Mouse (Mus musculus) yolk sac, embryonic 10.5 days (tissue): ENCODE measurements around the gene Sox5.
"Not testable (repeated sequence)": the region's sequence is repeated elsewhere in the genome, so short reads cannot be mapped to it uniquely, and the experiment has no call there.

Experiments used
- DNase-seq: peaks from one replicate; pipeline ENCODE4 v3.0.0-alpha.2; 2017; ENCODE audit warnings: low spot score

The Sox5 gene

DNA sequence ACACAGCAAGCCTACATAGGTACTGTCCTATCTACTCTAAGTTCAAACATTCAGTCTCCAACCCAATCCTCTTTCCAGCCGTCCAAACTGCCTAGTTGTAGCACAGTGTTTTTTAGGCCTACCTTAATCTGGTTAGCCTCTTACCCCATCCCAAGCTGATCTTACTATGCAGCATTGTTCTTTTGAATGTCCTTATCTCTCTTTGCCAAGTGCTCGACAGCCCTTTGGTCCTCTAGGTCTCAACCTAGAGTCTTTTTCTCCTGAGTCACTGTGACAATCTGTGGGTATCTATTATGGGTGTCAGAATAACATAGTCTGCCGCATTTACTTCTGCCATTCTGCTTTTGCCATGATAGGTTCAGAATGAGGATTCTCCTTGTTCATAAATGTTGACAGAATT, 598.7 kb downstream of the Sox5 start:
- DNase-seq = no peak

DNA sequence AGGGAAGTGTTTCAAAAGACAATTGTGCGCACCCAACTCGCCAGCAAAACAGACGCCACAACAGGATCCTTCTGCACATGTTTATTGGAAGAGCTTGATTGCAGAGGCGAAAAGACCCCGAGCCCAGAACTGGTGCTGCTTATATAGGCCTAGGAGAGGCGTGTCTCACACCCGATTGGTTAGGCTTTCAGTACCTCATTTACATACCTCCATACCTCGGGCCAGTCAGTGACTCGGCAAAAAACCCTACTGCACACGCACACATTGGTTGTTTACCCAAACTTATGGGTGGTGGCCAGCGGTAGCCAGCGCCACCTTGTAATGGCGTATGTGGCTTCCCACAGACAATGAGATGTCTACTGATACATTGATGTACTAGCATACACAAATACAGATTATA, 599.3 kb downstream of the Sox5 start:
- DNase-seq = not testable (repeated sequence)

DNA sequence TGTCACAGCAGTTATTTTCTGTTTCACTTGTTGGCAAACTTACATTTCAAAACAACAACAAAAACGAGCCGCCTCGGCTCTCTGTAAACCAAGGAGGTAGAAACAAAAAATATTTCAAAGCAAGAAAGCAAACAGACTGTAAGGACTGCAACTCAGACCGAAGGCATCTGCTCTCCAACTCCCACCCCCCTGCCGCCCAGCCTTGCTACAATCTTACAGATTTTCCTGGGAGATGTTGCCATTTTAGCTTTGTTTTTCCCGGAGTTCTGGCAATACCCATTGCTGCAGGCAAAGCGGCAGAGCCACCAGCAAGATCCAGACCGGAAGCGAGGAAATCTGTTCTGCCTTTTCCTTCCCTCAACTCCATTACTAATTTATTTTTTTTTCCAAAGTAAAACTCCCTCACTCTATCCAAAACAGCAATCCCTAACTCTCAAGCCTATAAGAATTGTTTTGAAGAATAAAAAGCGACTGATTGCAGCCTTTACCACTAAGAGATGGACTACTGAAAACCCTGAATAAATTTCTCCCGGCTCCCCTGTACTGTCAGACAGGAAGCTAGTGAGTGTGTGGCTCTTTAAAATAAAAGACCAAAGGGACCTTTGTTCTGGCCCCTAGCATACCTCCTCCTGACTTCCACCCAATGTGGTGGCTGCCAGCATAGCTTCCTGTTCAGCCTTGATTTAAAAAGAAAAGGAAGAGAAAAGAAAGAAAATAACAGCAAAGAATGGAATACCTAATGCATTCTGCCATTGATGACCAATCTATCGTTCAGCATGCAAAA, 600.5 kb downstream of the Sox5 start:
- DNase-seq = no peak

DNA sequence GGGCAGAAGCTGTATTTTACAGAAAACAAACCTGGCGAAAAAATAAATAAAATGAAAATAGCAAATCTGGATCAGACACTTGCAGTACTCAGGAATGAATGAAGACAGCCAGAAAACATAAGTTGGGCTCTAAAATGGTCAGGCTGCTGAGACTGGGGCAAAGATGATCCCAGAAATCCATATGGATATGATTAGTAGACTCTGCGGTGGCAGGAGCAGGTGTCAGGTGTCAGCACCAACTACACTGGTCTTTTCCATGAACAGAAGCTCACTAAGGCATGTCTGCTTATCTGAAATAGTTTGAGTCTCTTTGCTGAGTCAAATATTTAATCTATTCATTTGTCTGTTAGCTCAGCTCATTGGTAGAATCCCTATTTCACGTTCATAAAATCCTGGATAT, 602.7 kb downstream of the Sox5 start:
- DNase-seq = no peak

GRCm38 (mm10) chr6:144176674-144177073, 605.1 kb downstream of the Sox5 start:
- DNase-seq = no peak

GRCm38 (mm10) chr6:144175590-144175989, 606.2 kb downstream of the Sox5 start:
- no peak for DNase-seq

DNA sequence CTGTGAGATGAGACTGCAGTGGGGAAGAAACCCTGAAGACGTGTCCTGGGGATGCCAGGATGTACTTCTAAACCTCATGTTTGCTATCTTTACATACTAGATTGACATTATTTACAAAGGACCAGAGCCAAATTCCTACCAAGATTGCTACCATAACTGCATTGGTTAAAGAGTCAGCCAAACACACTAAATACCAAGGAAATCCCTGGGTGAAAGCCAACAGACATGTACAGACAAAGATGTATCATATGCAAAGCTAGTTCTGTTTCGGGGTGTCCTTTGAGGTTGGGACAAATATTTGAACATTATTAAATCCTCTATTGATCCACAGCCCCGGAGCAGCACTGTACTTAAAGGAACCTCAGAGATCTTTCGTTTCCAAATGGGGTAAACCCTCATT, 611.2 kb downstream of the Sox5 start:
- no peak for DNase-seq

GRCm38 (mm10) chr6:144169791-144170190, 612.0 kb downstream of the Sox5 start:
- no peak for DNase-seq

GRCm38 (mm10) chr6:144168696-144169476, 612.9 kb downstream of the Sox5 start:
- no peak for DNase-seq

DNA sequence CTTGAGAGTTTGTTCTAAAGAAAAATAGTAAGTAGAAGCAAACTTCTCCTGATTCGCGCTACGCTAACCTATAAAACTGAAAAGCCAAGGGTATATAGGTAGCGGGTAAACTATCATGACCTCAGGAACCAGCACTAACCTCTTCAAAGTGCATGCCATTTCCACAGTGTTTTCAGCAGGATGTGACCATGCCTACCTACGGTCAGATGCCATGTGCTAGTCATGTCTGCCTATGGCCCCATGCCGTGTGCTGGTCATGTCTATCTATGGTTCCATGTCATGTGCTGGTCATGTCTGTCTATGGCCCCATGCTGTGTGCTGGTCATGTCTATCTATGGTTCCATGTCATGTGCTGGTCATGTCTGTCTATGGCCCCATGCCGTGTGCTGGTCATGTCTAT, 614.7 kb downstream of the Sox5 start:
- no peak for DNase-seq

DNA sequence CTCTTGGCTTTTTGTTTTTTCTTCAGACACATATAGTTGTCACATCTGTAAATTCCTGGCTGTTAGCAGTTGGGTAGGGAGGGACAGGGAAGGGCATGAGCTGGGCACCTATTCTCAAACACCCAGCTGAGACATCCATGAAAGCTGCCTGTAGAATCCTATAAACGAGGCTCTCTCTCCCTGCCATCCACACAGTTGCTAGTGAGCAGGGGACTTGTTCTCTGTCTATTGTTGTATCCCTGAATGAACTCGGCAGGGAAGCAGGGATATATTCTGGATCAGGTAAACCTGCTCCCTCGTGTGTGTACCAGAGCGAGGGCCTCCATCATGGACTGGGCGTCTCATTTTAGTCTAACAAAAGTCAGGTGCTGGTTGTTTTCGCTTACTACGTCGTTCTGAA, 615.1 kb downstream of the Sox5 start:
- DNase-seq = no peak

- DNase-seq = no peak
These were observed 615.7 kb downstream of the Sox5 start for GRCm38 (mm10) chr6:144166104-144166503.

GRCm38 (mm10) chr6:144163501-144163900, 618.3 kb downstream of the Sox5 start:
- no peak for DNase-seq

- DNase-seq = no peak
These were observed 623.1 kb downstream of the Sox5 start for GRCm38 (mm10) chr6:144158637-144159036.

GRCm38 (mm10) chr6:144154892-144155424, 626.8 kb downstream of the Sox5 start:
- no peak for DNase-seq

GRCm38 (mm10) chr6:144151957-144152356, 629.8 kb downstream of the Sox5 start:
- no peak for DNase-seq

- no peak for DNase-seq
These were observed 630.7 kb downstream of the Sox5 start for GRCm38 (mm10) chr6:144151075-144151474.

- no peak for DNase-seq
These were observed 644.4 kb downstream of the Sox5 start for GRCm38 (mm10) chr6:144137397-144137796.

GRCm38 (mm10) chr6:144136894-144137293, 644.9 kb downstream of the Sox5 start:
- no peak for DNase-seq

GRCm38 (mm10) chr6:144129927-144130326, 651.9 kb downstream of the Sox5 start:
- DNase-seq = no peak

- no peak for DNase-seq
These were observed 661.8 kb downstream of the Sox5 start for GRCm38 (mm10) chr6:144119961-144120360.

GRCm38 (mm10) chr6:144116646-144117045, 665.1 kb downstream of the Sox5 start:
- DNase-seq = no peak

DNA sequence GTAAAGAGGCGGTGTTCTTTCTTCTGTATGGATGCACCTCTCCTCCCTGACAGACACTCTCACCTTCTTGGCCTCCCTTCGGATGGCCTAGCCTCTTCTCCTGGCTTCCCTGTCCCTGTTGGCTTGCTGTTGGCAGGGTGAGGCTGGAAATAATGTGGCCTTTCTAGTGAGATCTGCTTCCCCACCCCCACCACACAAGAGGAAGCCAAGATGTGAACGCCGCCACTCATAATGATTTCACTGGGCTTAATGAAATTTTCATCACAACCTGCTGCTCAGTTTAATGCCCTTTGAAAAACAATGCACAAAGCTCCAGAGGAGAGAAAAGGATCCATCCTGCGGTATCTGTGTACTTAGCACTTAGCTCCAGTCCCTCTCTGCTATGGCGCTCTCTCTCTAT, 670.2 kb downstream of the Sox5 start:
- DNase-seq = no peak
